Mouse (Mus musculus) myocyte (in vitro differentiated cells): Measurements from ENCODE around the gene Tec. TPM values are rescaled to one million over a fixed set of nuclear protein-coding genes. Genes with fewer than 3 reads are reported as not detected.

ENCODE experiments used
- H3K27me3 ChIP-seq: one replicate; pipeline ENCODE4 v1.6.1; 2011; ENCODE audit not compliant: control insufficient read depth, insufficient read depth, insufficient read length
- H3K36me3 ChIP-seq: one replicate; pipeline ENCODE4 v1.6.1; 2011; ENCODE audit not compliant: control insufficient read depth, insufficient read depth
- H3K4me2 ChIP-seq: one replicate; pipeline ENCODE4 v1.6.1; 2011; ENCODE audit warnings: low read depth, control low read depth
- H3K4me3 ChIP-seq: one replicate; pipeline ENCODE4 v1.5.1; 2011; ENCODE audit warnings: mild to moderate bottlenecking, control low read depth, moderate library complexity
- H3K79me2 ChIP-seq: one replicate; pipeline ENCODE4 v1.6.1; 2011; ENCODE audit not compliant: control insufficient read depth, insufficient read depth
- H3ac ChIP-seq: one replicate; pipeline ENCODE4 v1.6.1; 2011; ENCODE audit not compliant: control insufficient read depth, insufficient read length
- CEBPB ChIP-seq: IDR thresholded peaks from 2 replicates; pipeline ENCODE4 v1.6.1; 2011; ENCODE audit warnings: mild to moderate bottlenecking, moderate library complexity; ENCODE audit not compliant: poor library complexity, insufficient read depth, severe bottlenecking
- E2F4 ChIP-seq: IDR thresholded peaks from one replicate; pipeline ENCODE4 v1.6.1; 2011; ENCODE audit warnings: mild to moderate bottlenecking, control low read depth, moderate library complexity; ENCODE audit not compliant: insufficient read depth
- MAX ChIP-seq: IDR thresholded peaks from one replicate; pipeline ENCODE4 v1.6.1; 2011; ENCODE audit warnings: low read depth, mild to moderate bottlenecking, control low read depth
- MYOD1 ChIP-seq, 3 experiments: IDR thresholded peaks; one replicate each; pipeline ENCODE4 v1.6.1; 2011; ENCODE audit warnings: control low read depth in 2 of 3, low read depth in 2 of 3, mild to moderate bottlenecking in 2 of 3, moderate library complexity in 1 of 3; ENCODE audit not compliant: insufficient read length in 2 of 3, control insufficient read depth in 1 of 3
- MYOG ChIP-seq, 3 experiments: IDR thresholded peaks; one replicate each; pipeline ENCODE4 v1.6.1; 2011; ENCODE audit warnings: control low read depth in 2 of 3, low read depth in 2 of 3, mild to moderate bottlenecking in 2 of 3; ENCODE audit not compliant: insufficient read length in 2 of 3, control insufficient read depth in 1 of 3, insufficient read depth in 1 of 3
- POLR2A ChIP-seq: IDR thresholded peaks from one replicate; pipeline ENCODE4 v1.6.1; 2011; ENCODE audit warnings: low read depth, mild to moderate bottlenecking, control low read depth, moderate library complexity; ENCODE audit not compliant: insufficient read length
- POLR2AphosphoS2 ChIP-seq: IDR thresholded peaks from one replicate; pipeline ENCODE4 v1.6.1; 2011; ENCODE audit warnings: low read depth, control low read depth; ENCODE audit not compliant: insufficient read length
- REST ChIP-seq: IDR thresholded peaks from one replicate; pipeline ENCODE4 v1.6.1; 2011; ENCODE audit warnings: mild to moderate bottlenecking, control low read depth, moderate library complexity; ENCODE audit not compliant: insufficient read depth, insufficient read length
- SRF ChIP-seq: IDR thresholded peaks from one replicate; pipeline ENCODE4 v1.6.1; 2011; ENCODE audit warnings: low read depth; ENCODE audit not compliant: control insufficient read depth, insufficient read length
- TCF12 ChIP-seq: IDR thresholded peaks from one replicate; pipeline ENCODE4 v1.6.1; 2011; ENCODE audit warnings: mild to moderate bottlenecking, control low read depth; ENCODE audit not compliant: poor library complexity, insufficient read depth, severe bottlenecking
- TCF3 ChIP-seq: IDR thresholded peaks from one replicate; pipeline ENCODE4 v1.6.1; 2011; ENCODE audit warnings: low read depth, control low read depth; ENCODE audit not compliant: insufficient read length
- USF1 ChIP-seq: IDR thresholded peaks from one replicate; pipeline ENCODE4 v1.6.1; 2011; ENCODE audit warnings: low read depth, mild to moderate bottlenecking, control low read depth, moderate library complexity
- polyA plus RNA-seq: library from polyadenylated mRNA; unstranded; fragments of >200 nt; fragmentation: generic; extraction: Trizol; gene quantifications from one replicate; pipeline ENCODE4 v1.2.1, GENCODE M21; 2012; ENCODE audit warnings: missing spikeins

The Tec gene
- polyA plus RNA-seq, 1 experiment = 1.5 TPM

GRCm38 (mm10) chr5:72871114-72871513 is 2.8 kb upstream of the Tec start:
- TF ChIP-seq TCF3 (no peak), MYOD1 (IDR thresholded peaks at IDR 0.05; ENCODE audit: control insufficient read depth in 1 of 3, insufficient read length in 2 of 3, low read depth in 2 of 3) (no peak), MYOG (IDR thresholded peaks at IDR 0.05; ENCODE audit: control insufficient read depth in 1 of 3, insufficient read depth in 1 of 3, insufficient read length in 2 of 3, low read depth in 2 of 3) (no peak)
- Histone ChIP-seq H3ac (no peak overlapping the region), H3K79me2 (no peaks in the 10 kb centered on the region), H3K4me2 (no peak overlapping the region), H3K27me3 (no peaks in the 10 kb centered on the region), H3K36me3 (no peaks in the 10 kb centered on the region), H3K4me3 (no peak overlapping the region)

DNA sequence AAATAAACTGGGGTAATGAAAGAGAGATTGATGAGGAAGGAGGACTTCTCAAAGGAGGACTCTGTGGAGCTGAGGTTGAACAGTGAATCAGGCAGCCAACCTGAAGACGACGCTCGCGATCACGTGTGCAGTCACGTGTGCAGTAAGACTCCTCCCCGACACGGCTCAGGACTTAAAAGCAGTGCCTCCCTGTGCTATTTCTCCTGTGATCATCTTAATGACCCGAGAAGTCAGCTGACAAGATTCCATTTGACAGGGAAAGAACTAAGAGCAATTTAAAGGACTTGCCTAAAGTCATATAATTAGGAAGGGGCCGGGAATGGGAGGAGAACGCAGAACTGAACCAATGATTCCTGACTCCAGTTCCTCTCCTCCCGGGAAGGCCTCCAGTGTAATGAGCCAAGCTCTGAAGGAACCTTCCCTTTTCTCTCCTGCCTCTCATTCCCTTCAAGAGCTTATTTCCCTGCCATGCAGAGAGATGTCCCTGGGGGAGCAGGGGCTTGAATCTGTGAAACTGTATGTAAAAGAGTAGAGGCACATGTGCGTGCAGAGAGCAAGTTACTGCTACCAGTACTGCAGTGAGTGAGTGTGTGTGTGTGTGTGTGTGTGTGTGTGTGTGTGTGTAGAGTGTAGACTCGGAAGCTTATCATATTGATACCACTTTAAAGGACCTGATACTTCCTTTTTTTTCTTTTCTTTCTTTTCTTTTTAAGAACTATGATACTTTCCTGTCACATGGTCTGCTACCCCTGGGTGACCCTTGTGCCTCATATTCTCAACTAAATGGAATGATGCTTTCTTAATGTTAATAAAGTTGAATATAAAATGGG is 1.7 kb upstream of the Tec start:
- Histone ChIP-seq H3K27me3 (no peaks in the 10 kb centered on the region), H3K79me2 (no peaks in the 10 kb centered on the region), H3ac (no peak overlapping the region), H3K4me3 (no peak overlapping the region), H3K36me3 (no peaks in the 10 kb centered on the region), H3K4me2 (no peak overlapping the region)
- no peak for TF ChIP-seq MAX
- no peak for TF ChIP-seq CEBPB
- no peak for TF ChIP-seq E2F4
- no peak for TF ChIP-seq MYOG (IDR thresholded peaks at IDR 0.05; ENCODE audit: control insufficient read depth in 1 of 3, insufficient read depth in 1 of 3, insufficient read length in 2 of 3, low read depth in 2 of 3)
- TF ChIP-seq TCF3 = no peak
- no peak for TF ChIP-seq TCF12
- no peak for TF ChIP-seq REST
- TF ChIP-seq USF1 = no peak
- TF ChIP-seq POLR2A = no peak
- TF ChIP-seq SRF = no peak
- TF ChIP-seq MYOD1 (IDR thresholded peaks at IDR 0.05; ENCODE audit: control insufficient read depth in 1 of 3, insufficient read length in 2 of 3, low read depth in 2 of 3) = no peak
- no peak for TF ChIP-seq POLR2AphosphoS2

GRCm38 (mm10) chr5:72867036-72867672 is 1.1 kb downstream of the Tec start:
- TF ChIP-seq SRF = no peak
- TF ChIP-seq REST = no peak
- no peak for TF ChIP-seq MYOD1 (IDR thresholded peaks at IDR 0.05; ENCODE audit: control insufficient read depth in 1 of 3, insufficient read length in 2 of 3, low read depth in 2 of 3)
- TF ChIP-seq POLR2AphosphoS2 = no peak
- no peak for TF ChIP-seq TCF12
- TF ChIP-seq TCF3 = no peak
- TF ChIP-seq POLR2A = no peak
- no peak for TF ChIP-seq CEBPB
- TF ChIP-seq MAX = no peak
- no peak for TF ChIP-seq MYOG (IDR thresholded peaks at IDR 0.05; ENCODE audit: control insufficient read depth in 1 of 3, insufficient read depth in 1 of 3, insufficient read length in 2 of 3, low read depth in 2 of 3)
- no peak for TF ChIP-seq E2F4
- no peak for TF ChIP-seq USF1
- Histone ChIP-seq H3ac (no peak overlapping the region), H3K27me3 (no peaks in the 10 kb centered on the region), H3K4me3 (peak overlapping the region; percentile 44), H3K4me2 (peak overlapping the region; percentile 98), H3K36me3 (no peaks in the 10 kb centered on the region), H3K79me2 (no peaks in the 10 kb centered on the region)

- H3K36me3 ChIP-seq = no peaks in the 10 kb centered on the region
- TF ChIP-seq MYOG (IDR thresholded peaks at IDR 0.05; ENCODE audit: control insufficient read depth in 1 of 3, insufficient read depth in 1 of 3, insufficient read length in 2 of 3, low read depth in 2 of 3) (no peak), USF1 (no peak), E2F4 (no peak), MYOD1 (IDR thresholded peaks at IDR 0.05; ENCODE audit: control insufficient read depth in 1 of 3, insufficient read length in 2 of 3, low read depth in 2 of 3) (no peak), SRF (no peak), TCF3 (no peak), POLR2A (no peak), REST (no peak)
- H3K4me3 ChIP-seq = no peak overlapping the region
- no peaks in the 10 kb centered on the region for H3K79me2 ChIP-seq
- no peaks in the 10 kb centered on the region for H3K27me3 ChIP-seq
- no peak overlapping the region for H3K4me2 ChIP-seq
- H3ac ChIP-seq = no peak overlapping the region
Measured at GRCm38 (mm10) chr5:72866260-72866905, 1.9 kb downstream of the Tec start.
